Mouse (Mus musculus): ENCODE data around the gene Itpkb.

The Itpkb gene

DNA sequence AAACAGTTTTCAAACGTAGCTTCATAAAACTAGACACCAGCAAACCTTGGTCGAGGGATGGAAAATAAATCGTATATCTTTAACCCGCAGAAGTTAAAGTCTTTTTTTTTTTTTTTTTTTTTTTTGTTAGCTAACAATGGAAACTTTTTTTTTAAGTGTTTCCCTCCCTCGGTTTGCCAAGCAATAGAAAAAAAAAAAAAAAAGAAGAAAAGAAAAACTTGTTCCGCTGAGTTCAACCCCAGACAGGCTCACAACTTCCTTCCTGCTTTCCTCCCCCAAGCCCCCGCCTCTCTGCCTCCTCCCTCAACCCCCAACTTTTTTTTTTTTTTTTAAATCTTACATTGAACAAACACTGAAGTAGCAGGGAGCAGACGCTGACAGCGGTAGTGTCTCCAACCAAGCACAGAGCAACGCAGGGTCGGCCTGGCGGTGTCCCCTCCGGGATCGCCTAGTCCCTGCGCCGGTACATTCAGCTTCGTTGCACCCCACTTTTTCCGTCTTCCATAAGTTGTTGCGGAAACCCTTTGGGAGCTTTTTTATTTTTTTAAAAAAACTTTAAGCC lies at the start of gene Itpkb:
Gene Itpkb, plus strand, starts transcription at position 341 of the 562 bp plus-strand sequence.
- peak; percentile 39 to 45 for DNase-seq

DNA sequence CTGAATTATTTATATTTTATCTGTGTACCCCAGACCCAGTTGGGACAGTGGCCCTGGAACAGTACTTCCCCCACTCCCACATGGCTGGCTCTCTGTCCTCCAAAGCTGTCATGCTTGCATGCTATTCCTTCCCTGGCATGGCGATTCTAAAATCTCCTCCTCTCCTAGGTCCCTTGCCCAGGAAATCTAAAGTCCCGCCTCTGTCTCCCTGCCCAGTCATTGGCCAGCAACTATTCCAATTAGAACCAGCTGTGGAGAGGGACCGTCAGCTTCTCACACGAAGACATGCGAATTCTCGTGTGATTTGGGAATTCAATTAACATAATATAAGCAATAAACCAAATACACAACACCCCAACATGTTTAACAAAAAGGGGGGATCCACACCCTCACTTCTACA lies 47.7 kb upstream of the Itpkb start:
- DNase-seq, result no peak

GRCm38 (mm10) chr1:180283813-180284768 lies 46.2 kb upstream of the Itpkb start:
- DNase-seq, result no peak

GRCm38 (mm10) chr1:180286081-180286831 lies 44.0 kb upstream of the Itpkb start:
- DNase-seq, result peak in 1 of 2 experiments; percentile 22

DNA sequence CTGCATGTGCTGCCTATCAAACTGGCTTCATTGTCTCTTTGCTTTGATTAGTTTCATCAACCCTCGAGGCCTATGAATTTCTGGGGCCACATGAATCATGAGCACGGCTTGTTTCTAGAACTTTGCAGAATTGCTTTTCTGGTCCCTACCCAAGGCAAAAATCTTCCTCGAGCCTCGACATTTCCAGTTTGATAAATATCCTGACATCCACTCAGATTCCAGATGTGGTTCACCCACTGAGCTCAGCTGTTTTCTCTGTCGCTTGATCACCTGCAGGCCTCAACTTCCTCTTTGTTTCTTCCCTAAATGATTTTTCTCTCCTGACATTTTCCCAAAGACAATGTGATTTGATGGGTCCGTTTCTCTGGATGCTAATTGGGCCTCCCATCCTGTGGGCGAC lies 42.1 kb upstream of the Itpkb start:
- no peak for DNase-seq

DNA sequence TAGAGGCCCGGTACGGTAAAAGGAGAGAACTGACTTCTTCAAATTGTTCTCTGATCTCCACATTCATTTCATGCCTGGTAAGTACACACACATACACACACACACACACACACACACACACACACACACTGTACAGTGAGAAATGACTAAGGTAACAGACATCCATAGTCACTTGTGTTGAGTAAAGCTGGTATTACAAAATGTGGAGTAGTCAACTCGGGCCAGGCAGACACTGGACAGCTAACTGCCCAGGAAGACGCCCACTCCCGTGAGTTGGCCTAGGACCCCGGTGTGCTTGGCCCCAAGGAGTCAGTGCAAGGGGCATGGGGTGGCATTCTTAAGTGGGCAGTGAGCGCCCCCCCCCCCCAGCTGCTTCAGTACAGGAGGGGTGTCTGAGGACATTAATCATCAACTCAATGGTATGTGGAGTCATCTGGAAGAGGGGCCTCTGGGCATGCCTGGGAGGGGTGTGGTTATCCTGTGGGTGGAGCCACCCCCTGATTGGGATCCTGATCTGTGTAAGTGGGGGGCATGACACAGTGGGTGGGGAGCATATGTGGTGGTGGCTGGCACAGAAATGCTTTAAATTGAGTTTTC lies 41.3 kb upstream of the Itpkb start:
- DNase-seq, result no peak

DNA sequence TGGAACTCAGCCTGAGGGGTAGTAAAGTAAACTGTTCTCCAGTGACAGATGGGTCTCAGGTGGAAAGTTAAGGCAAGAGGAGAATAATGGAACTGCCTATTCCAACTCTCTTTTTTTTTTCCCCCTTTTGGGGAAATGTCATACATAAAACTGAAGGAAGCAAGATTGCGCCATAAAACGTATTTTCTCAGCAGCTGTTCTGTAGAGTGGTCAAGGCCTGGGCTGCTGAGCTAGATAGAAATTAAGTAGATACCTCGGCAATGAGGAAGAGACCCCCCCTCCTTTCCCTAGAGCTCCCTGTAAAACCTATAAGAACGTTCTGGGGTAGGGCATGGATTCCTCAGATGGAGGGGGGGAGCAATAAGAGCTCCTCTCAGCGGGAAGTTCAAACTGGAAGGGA lies 40.5 kb upstream of the Itpkb start:
- no peak for DNase-seq

GRCm38 (mm10) chr1:180290358-180290757 lies 39.9 kb upstream of the Itpkb start:
- DNase-seq, result no peak

DNA sequence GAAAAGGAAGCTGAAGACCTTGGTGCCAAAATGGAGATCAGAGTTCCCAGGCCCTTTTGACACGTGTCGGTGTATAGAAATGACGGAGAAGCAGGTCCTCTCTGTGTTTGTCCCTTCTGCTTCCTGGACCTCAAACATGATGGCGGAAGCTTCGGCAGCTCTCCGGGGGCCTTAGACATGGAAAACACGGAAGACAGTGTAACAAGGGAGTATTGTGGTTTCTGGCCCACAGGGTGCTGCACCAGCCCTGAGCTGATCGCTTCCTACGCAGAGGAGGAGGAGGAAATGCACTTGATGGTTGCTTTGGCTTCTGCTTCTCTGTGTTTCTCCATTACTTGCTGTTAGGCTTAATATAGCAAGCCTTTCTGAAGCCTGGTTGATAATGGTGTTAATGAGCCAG lies 34.2 kb upstream of the Itpkb start:
- no peak for DNase-seq

DNA sequence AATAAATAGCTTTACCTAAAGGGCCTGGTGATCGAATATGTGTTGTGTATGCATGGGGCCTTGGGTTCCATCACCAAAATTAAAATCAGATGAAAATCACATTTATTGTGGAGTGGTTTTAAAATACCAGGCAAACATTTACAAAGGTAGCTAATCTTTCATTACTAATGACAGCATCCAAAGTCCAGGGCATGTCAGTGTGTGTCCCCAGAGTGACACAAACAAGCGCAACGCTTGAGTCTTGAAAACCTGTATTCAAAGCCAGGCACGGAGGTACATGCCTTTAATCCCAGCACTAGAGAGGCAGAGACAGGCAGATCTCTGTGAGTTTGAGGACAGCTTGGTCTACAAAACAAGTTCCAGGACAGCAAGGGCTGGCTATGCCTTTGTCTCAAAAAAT lies 30.6 kb upstream of the Itpkb start:
- DNase-seq, result no peak

DNA sequence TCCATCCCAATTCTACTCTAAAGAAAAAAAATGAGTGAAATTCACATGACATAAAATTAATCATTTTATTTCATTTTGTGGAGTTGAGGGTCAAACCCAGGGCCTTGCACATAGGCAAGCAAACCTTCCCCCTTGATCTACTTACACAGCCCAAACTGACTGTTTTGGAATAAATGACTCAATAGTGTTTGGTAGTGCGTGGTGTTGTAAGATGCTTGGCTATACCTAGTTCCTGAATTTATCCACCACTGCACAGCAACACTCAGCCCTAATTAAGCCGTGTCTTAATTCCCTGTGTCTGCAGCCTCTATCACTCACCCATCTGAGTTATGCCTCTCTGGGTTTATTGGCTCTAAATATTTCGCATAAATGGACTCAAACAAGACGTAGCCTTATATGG lies 30.0 kb upstream of the Itpkb start:
- DNase-seq, result no peak

DNA sequence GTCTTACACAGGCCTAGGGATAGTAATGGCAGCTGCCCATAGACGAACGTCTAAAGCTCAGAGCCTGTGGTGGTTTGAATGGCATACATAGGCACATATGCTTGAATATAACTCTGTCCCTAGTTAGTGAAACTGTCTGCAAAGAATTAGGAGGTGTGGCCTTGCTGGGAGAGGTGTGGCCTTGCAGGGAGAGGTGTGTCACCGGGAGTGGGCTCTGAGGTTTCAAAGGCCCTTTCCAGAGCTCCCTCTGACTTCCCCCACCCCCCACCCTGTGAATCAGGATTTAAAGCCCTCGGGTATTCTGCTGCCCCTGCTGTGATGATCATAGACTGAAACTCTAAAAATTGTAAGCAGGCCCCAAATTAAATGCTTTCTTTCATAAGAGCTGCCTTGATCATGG lies 29.3 kb upstream of the Itpkb start:
- DNase-seq, result no peak

DNA sequence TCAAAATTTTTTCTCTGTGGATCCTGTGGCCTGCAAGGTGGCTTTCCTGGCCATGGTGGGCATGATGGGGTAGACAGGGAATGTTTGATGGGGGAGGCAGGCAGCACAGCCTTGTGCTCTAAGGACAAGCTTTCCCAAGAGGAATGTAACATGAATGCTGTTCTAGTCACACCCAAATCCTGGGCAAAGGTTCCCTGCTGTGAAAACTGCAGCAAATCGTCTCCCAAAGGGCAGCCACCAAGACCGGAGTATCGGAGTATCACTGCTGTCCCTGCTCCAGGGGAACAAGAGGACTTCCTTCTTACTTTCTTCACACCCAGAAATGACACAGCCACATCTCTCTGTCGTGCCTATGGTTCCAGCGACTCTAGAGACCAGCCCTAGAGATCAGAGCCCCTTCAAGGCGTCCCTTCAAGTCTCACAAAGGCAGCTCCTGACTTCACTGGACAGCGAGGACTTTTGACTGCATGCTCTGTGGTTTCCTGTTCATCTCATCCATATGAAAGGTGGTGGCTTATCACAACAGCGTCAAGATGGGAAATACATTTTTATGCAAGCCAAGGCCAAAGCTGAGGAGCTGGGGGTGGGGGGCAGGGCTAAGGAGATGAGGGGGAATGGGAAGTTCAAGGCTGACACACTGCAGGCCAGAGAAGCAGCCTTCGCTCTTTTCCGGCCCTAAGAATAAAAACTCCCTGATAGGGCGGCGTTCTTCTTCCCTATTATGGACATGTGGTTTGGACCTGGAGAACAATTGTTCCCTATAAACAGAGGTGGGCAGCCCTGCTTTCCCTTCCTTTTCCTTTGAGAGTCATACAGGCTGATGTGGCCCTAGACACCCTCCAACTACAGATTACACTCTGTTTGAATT lies 27.8 kb upstream of the Itpkb start:
- DNase-seq, result no peak

DNA sequence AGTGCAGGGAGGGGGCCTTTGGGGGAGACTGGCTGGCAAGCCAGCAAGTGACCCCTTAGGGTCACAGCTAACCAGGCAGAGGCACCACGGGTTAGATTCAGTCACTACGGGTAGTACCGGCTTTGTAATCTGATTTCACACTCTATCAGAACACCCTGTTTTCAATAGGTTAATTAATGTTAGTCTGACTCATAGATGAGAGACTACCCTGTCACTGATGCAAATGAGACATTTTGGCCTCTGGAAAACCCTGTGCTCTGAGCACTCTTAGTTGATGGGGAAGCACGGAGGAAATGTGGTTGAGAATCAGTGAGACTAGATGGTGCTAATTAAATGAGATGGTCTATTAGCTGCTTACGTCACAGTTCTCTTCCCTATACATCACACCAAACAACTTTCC lies 26.7 kb upstream of the Itpkb start:
- DNase-seq, result no peak

GRCm38 (mm10) chr1:180306889-180307288 lies 23.4 kb upstream of the Itpkb start:
- DNase-seq, result no peak

GRCm38 (mm10) chr1:180307661-180308060 lies 22.6 kb upstream of the Itpkb start:
- DNase-seq, result no peak

- no peak for DNase-seq
Measured at GRCm38 (mm10) chr1:180308897-180309296, 21.4 kb upstream of the Itpkb start.

DNA sequence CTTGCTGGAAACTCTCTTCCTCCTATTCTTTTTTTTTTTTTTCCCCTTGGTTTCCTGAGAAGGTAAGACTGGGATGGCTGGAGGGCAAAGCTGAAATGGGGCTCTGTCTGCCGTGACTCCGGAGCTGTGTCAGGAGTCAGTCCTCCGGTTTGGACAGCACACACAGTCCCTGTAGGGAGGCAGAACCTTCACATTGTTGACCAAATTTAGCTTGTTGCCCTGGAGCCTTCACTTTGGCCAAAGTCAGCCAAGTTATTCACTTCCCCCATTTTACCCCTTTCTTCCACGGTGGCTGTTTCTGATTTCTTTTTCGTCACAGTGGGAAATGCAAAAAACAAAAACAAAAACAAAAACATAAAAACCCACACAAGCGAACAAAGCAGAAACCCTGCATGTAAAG lies 18.0 kb upstream of the Itpkb start:
- no peak for DNase-seq

- peak; percentile 75 to 87 for DNase-seq
Measured at GRCm38 (mm10) chr1:180312792-180313311, 17.4 kb upstream of the Itpkb start.

DNA sequence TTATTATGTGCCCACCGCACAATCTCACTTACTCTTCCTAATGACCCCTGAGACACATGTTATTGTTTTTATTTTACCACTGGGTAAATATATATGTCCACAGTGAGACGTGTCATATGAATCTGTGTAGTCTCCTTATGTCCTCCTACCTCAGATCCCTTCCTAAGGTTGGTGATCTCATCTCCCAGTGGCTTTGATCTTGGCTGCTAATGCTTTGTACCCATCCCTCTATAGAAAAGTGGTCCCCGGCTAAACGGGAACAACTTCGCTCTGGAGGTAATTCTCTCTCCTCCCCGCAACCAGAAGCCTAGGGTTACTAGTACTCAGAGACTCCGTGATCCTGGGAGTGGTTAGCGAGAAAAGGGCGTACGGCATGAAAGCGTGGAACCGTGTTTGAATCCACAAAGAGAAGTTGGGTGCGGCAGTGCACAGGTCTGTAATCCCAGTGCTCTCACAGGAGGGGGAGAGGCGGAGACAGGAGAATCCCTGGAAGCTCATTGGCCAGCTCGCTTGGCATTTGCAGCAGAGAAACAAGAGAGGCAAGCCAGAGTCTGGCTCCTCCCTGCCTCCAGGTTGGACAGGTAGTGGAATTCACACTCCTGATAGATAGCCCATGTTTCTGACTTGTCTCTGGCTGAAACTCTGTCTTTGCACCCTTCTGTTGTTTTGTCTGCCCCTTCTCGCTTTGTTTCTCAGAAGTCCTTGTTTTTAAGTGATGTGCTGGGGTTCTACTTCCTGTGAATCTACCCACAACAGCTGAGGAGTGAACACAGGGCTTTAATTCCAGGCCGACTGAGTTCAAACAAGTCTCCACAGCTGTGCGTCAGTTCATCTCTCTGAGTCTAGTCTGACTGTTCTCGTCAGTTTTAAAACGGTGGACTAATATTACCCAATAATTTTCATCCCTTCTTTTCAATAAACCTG lies 16.5 kb upstream of the Itpkb start:
- DNase-seq, result peak; percentile 74 to 77

- DNase-seq, result no peak
Measured at GRCm38 (mm10) chr1:180314641-180315040, 15.6 kb upstream of the Itpkb start.

Data from cerebellum, postnatal 14 days (tissue).